Mouse (Mus musculus) colon, adult 2 months (tissue): ENCODE measurements around the gene Tead2. TPM values are rescaled to one million over a fixed set of nuclear protein-coding genes. Genes with fewer than 3 reads are reported as not detected.

Source experiments
- polyA plus RNA-seq: library from polyadenylated mRNA; depleted of rRNA; stranded (reverse); fragments of >200 nt; gene quantifications from 2 replicates; pipeline ENCODE4 v1.2.3, GENCODE M21; 2012; rRNA removed

The Tead2 gene
- 10.7 and 13.9 TPM in 2 replicates for polyA plus RNA-seq

GRCm38 (mm10) chr7:45215673-45216441, at the start of gene Tead2:
Gene Tead2, plus strand, starts transcription at chr7:45215753.

GRCm38 (mm10) chr7:45179469-45179868, 36.1 kb upstream of the Tead2 start, which contains the start of gene Gfy:
Gene Gfy, minus strand, starts transcription at chr7:45179569.

DNA sequence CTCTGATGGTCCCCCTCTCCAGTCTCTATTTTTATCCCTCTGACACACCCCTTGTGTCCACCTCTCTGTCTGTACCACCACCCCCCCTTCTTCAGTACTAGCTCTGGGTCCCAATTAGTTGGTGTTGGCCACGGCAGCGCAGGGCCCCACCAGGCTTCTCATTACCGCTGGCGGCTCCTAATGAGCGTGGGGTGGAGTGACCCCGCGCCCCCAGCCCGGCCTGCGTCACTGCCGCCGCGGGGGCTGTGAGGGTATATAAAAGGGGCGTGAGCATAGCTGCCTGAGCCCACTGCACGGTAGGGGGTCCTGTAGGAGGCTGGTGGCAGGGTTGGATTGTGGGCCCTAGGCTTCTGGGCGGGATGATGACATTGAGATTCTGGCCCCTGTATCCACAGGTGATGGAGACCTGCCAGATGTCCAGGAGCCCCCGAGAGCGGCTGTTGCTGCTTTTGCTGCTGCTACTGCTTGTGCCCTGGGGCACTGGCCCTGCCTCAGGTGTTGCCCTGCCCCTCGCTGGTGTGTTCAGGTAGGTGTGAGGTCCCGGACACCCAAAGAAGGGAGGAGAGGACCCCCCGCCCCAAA, 34.6 kb upstream of the Tead2 start, which contains the start of gene Pth2:
Gene Pth2 (plus strand): TSS at position 100 of the 582 bp plus-strand sequence.

DNA sequence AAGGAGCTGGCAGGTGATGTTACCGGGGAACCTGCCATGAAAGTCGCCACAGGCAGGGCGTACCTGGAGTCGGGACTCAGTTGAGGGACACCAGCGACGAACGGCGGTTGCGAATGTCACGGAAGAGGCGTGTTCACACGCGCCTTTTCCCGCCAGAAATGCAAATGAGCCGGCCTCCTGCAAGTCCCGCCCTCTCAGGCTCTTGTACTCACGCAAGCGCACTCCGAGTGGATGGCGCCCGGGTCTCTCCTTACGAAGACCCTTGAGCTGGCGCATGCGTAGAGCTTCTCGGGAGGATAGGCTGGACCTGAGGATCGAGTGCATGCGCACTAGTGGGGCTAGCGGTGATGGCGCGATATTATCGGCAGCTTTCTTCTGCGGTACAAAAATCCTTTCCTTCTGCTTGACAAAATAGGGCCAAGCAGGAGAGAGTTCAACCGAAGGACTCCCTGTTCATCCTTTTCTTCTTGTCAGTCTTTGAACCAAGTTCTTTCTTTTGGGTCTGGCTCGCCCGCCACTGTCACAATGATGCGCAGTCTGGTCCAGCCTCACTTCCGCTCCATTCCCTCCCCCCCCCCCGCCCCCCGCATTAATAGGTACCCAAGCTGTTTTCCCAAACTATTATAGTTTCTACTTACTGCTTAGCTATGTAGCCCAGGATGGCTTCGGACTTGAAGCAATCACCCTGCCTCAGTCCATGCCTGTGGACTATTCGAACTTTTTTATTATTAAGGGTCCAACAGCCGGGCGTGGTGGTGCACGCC, 11.0 kb upstream of the Tead2 start, which contains the start of gene Ccdc155:
Gene Ccdc155 (minus strand): TSS at position 513 of the 764 bp plus-strand sequence.

GRCm38 (mm10) chr7:45211851-45212251, 3.7 kb upstream of the Tead2 start, which contains the start of gene Dkkl1:
Gene Dkkl1, minus strand, starts transcription at chr7:45212147.

DNA sequence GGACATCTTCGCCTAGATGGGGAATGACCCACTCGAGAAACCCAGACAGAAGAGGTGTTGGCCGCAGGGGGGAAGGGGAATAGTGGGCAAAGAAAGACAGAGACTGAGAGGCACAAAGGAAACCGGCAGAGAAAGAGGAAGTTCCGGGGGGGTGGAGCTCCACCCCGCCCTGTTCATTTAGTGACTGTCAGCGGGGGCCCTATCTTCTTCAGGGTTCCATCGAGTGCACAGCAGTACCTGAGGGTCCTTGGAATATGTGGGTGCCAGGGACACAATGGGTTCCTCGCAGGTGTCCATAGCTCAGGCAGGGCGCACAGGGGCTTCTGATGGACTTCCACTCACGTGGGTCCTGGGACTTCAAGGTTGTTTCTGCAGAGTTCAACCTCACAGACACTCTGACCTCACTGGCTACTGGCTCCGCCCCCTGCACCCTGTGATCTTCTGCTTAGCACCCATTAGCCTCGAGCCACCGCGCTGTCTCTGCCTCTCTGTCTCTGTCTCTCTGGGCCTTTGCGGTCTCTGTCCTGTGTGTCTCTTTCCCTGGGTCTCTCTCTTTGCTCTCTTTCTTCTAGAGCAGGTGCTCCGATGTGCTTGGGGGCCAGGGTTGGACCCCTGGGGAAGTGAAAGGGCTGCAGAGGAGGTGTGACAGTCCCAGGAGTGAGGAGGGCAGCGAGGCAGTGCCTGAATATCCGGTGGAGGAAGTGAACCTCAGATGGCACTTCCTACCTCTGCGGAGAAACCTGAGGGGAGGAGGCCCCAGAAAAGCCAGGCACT, 23.4 kb downstream of the Tead2 start, which contains the start of gene Cd37:
Gene Cd37 (minus strand): TSS at position 393 of the 774 bp plus-strand sequence.

GRCm38 (mm10) chr7:45240633-45241388, 25.3 kb downstream of the Tead2 start, which contains the start of gene Slc6a16:
Gene Slc6a16, plus strand, starts transcription at chr7:45241085.

DNA sequence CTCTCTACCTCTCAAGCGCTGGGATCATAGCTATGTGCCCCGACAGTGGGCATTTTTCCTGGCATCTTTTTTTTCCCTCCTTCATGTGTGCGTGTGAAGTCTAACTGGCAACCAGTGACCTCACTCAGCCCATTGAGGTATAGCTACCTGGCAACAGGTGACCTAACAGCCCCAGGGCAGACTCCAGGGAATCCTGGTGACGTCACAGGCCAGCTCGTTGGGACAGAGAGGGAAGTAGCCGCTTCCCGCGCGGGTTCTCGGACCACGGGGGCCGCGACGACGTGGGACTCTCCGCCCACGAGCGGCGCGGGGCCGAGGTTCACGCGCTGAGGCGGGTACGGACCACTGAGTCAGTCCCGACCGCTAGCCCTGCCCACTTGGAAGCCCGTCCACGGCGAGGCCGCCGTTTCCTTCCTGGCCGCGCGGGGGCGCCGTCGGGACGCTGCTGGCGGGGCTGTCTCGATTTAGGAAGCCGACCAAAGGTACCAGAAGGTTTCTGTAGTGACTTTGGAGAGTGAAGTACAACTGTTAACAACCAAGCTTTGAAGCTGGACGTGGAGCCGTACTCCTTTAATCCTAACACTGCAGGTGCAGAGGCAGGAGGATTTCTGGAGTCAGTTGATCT, 61.7 kb downstream of the Tead2 start, which contains the start of gene Slc6a21:
Gene Slc6a21 (plus strand): TSS at position 378 of the 625 bp plus-strand sequence.

Other genes with a start within 250 kb of the Tead2 start
- 14.6 and 20.4 TPM in 2 replicates for gene Cpt1c, start 240.9 kb upstream of the Tead2 start, polyA plus RNA-seq
- 75.9 and 81.7 TPM in 2 replicates for gene Prmt1, start 229.2 kb upstream of the Tead2 start, polyA plus RNA-seq
- gene Irf3, start 218.1 kb upstream of the Tead2 start, polyA plus RNA-seq = 114 and 134 TPM in 2 replicates
- gene Bcl2l12, start 217.0 kb upstream of the Tead2 start, polyA plus RNA-seq = 32.2 and 35.0 TPM in 2 replicates
- gene Scaf1, start 199.4 kb upstream of the Tead2 start, polyA plus RNA-seq = 82.6 and 102 TPM in 2 replicates
- 123 and 160 TPM in 2 replicates for gene Rras, start 197.8 kb upstream of the Tead2 start, polyA plus RNA-seq
- 7.7 and 10.0 TPM in 2 replicates for gene Prr12, start 162.9 kb upstream of the Tead2 start, polyA plus RNA-seq
- gene Nosip, start 153.3 kb upstream of the Tead2 start, polyA plus RNA-seq = 98.1 and 100 TPM in 2 replicates
- 140 and 174 TPM in 2 replicates for gene Prrg2, start 153.1 kb upstream of the Tead2 start, polyA plus RNA-seq
- 118 and 163 TPM in 2 replicates for gene Rcn3, start 123.5 kb upstream of the Tead2 start, polyA plus RNA-seq
- 83.0 and 96.0 TPM in 2 replicates for gene Fcgrt, start 111.9 kb upstream of the Tead2 start, polyA plus RNA-seq
- gene Rps11, start 91.3 kb upstream of the Tead2 start, polyA plus RNA-seq = 149 and 231 TPM in 2 replicates
- 1,458 and 1,702 TPM in 2 replicates for gene Rpl13a, start 87.0 kb upstream of the Tead2 start, polyA plus RNA-seq
- 0.47 and 0.50 TPM in 2 replicates for gene Gm45713, start 79.5 kb upstream of the Tead2 start, polyA plus RNA-seq
- 43.2 and 54.5 TPM in 2 replicates for gene Flt3l, start 79.3 kb upstream of the Tead2 start, polyA plus RNA-seq
- gene Pih1d1, start 61.5 kb upstream of the Tead2 start, polyA plus RNA-seq = 54.6 and 63.2 TPM in 2 replicates
- 107 and 124 TPM in 2 replicates for gene Aldh16a1, start 61.2 kb upstream of the Tead2 start, polyA plus RNA-seq
- gene Slc17a7, start 51.8 kb upstream of the Tead2 start, polyA plus RNA-seq = 0.09 and 0.20 TPM in 2 replicates
- gene Gfy, start 36.2 kb upstream of the Tead2 start, polyA plus RNA-seq = not detected in 2 replicates
- not detected in 2 replicates for gene Pth2, start 34.8 kb upstream of the Tead2 start, polyA plus RNA-seq
- 0.05 TPM in 1 of 2 replicates, not detected in the other for gene Ccdc155, start 10.9 kb upstream of the Tead2 start, polyA plus RNA-seq
- gene Dkkl1, start 3.6 kb upstream of the Tead2 start, polyA plus RNA-seq = 1.3 and 2.3 TPM in 2 replicates
- 34.3 and 38.4 TPM in 2 replicates for gene Cd37, start 23.4 kb downstream of the Tead2 start, polyA plus RNA-seq
- not detected in 2 replicates for gene Slc6a16, start 25.3 kb downstream of the Tead2 start, polyA plus RNA-seq
- not detected in 2 replicates for gene Slc6a21, start 61.8 kb downstream of the Tead2 start, polyA plus RNA-seq
- 204 and 260 TPM in 2 replicates for gene Trpm4, start 118.0 kb downstream of the Tead2 start, polyA plus RNA-seq
- 0.21 and 0.75 TPM in 2 replicates for gene Hrc, start 119.5 kb downstream of the Tead2 start, polyA plus RNA-seq
- gene Ppfia3, start 151.3 kb downstream of the Tead2 start, polyA plus RNA-seq = 103 and 110 TPM in 2 replicates
- gene Lin7b, start 154.8 kb downstream of the Tead2 start, polyA plus RNA-seq = 4.7 and 8.2 TPM in 2 replicates
- gene Snrnp70, start 180.0 kb downstream of the Tead2 start, polyA plus RNA-seq = 207 and 209 TPM in 2 replicates
- gene Kcna7, start 189.9 kb downstream of the Tead2 start, polyA plus RNA-seq = 0.08 and 0.09 TPM in 2 replicates
- gene Ntf5, start 197.9 kb downstream of the Tead2 start, polyA plus RNA-seq = 0.21 and 0.22 TPM in 2 replicates
- not detected in 2 replicates for gene Lhb, start 205.1 kb downstream of the Tead2 start, polyA plus RNA-seq
- gene Gys1, start 219.1 kb downstream of the Tead2 start, polyA plus RNA-seq = 33.2 and 35.8 TPM in 2 replicates
- gene Ruvbl2, start 222.3 kb downstream of the Tead2 start, polyA plus RNA-seq = 65.6 and 70.4 TPM in 2 replicates
- gene Ftl1, start 244.1 kb downstream of the Tead2 start, polyA plus RNA-seq = 2,990 and 3,309 TPM in 2 replicates